Mouse (Mus musculus) layer of hippocampus, adult 9-10 months (tissue): ENCODE results near the gene Ggt5.

Experiments
- DNase-seq: peaks from one replicate; pipeline ENCODE4 v3.0.0; 2022; ENCODE audit warnings: low spot score

Gene Ggt5

GRCm38 (mm10) chr10:75626991-75627390, 37.9 kb downstream of the Ggt5 start:
- no peak for DNase-seq

GRCm38 (mm10) chr10:75627490-75627889, 38.4 kb downstream of the Ggt5 start:
- DNase-seq, result no peak

- DNase-seq, result no peak
Observed at GRCm38 (mm10) chr10:75632633-75633032, 43.5 kb downstream of the Ggt5 start.

GRCm38 (mm10) chr10:75633048-75633447, 43.9 kb downstream of the Ggt5 start:
- DNase-seq, result no peak

GRCm38 (mm10) chr10:75633576-75634139, 44.5 kb downstream of the Ggt5 start:
- no peak for DNase-seq

GRCm38 (mm10) chr10:75634610-75635009, 45.5 kb downstream of the Ggt5 start:
- DNase-seq, result no peak

- DNase-seq, result no peak
Observed at GRCm38 (mm10) chr10:75635019-75635692, 46.0 kb downstream of the Ggt5 start.

- DNase-seq, result peak; percentile 83
Observed at GRCm38 (mm10) chr10:75635693-75636055, 46.5 kb downstream of the Ggt5 start.

- no peak for DNase-seq
Observed at GRCm38 (mm10) chr10:75636084-75636786, 47.1 kb downstream of the Ggt5 start.

GRCm38 (mm10) chr10:75637711-75638110, 48.6 kb downstream of the Ggt5 start:
- DNase-seq, result no peak

- no peak for DNase-seq
Observed at GRCm38 (mm10) chr10:75641721-75642222, 52.6 kb downstream of the Ggt5 start.

- no peak for DNase-seq
Observed at GRCm38 (mm10) chr10:75642436-75642835, 53.3 kb downstream of the Ggt5 start.

GRCm38 (mm10) chr10:75642891-75643290, 53.8 kb downstream of the Ggt5 start:
- no peak for DNase-seq

GRCm38 (mm10) chr10:75643741-75644343, 54.7 kb downstream of the Ggt5 start, which contains the start of gene Susd2:
Susd2 (minus strand) TSS chr10:75644008.
- DNase-seq, result no peak

GRCm38 (mm10) chr10:75645616-75646015, 56.5 kb downstream of the Ggt5 start:
- no peak for DNase-seq

- no peak for DNase-seq
Observed at GRCm38 (mm10) chr10:75646406-75646805, 57.3 kb downstream of the Ggt5 start.

- no peak for DNase-seq
Observed at GRCm38 (mm10) chr10:75647362-75647761, 58.2 kb downstream of the Ggt5 start.

GRCm38 (mm10) chr10:75648091-75648490, 59.0 kb downstream of the Ggt5 start:
- DNase-seq, result no peak

GRCm38 (mm10) chr10:75649001-75649400, 59.9 kb downstream of the Ggt5 start:
- DNase-seq, result no peak

- DNase-seq, result no peak
Observed at GRCm38 (mm10) chr10:75649406-75649995, 60.4 kb downstream of the Ggt5 start.

GRCm38 (mm10) chr10:75650306-75650902, 61.3 kb downstream of the Ggt5 start:
- no peak for DNase-seq
